Mouse (Mus musculus): ENCODE data around the gene Homer2.

Gene Homer2

GRCm38 (mm10) chr7:81698357-81698756, 9.0 kb downstream of the Homer2 start:
- no peak for DNase-seq (ENCODE audit: low read depth, low spot score)

GRCm38 (mm10) chr7:81697954-81698353, 9.4 kb downstream of the Homer2 start:
- no peak for DNase-seq (ENCODE audit: low read depth, low spot score)

- DNase-seq (ENCODE audit: low read depth, low spot score), result no peak
Measured at GRCm38 (mm10) chr7:81695763-81696533, 11.4 kb downstream of the Homer2 start.

- DNase-seq (ENCODE audit: low read depth, low spot score), result no peak
Measured at GRCm38 (mm10) chr7:81691067-81691466, 16.3 kb downstream of the Homer2 start.

GRCm38 (mm10) chr7:81689116-81689681, 18.1 kb downstream of the Homer2 start:
- DNase-seq (ENCODE audit: low read depth, low spot score), result no peak

- no peak for DNase-seq (ENCODE audit: low read depth, low spot score)
Measured at GRCm38 (mm10) chr7:81688378-81688777, 18.9 kb downstream of the Homer2 start.

- DNase-seq (ENCODE audit: low read depth, low spot score), result no peak
Measured at GRCm38 (mm10) chr7:81687684-81688316, 19.5 kb downstream of the Homer2 start.

- DNase-seq (ENCODE audit: low read depth, low spot score), result no peak
Measured at GRCm38 (mm10) chr7:81685375-81685774, 22.0 kb downstream of the Homer2 start.

- DNase-seq (ENCODE audit: low read depth, low spot score), result no peak
Measured at GRCm38 (mm10) chr7:81683779-81684422, 23.4 kb downstream of the Homer2 start.

GRCm38 (mm10) chr7:81681386-81681785, 25.9 kb downstream of the Homer2 start:
- DNase-seq (ENCODE audit: low read depth, low spot score), result no peak

- DNase-seq (ENCODE audit: low read depth, low spot score), result no peak
Measured at GRCm38 (mm10) chr7:81673359-81674013, 33.8 kb downstream of the Homer2 start.

GRCm38 (mm10) chr7:81672735-81673291, 34.5 kb downstream of the Homer2 start:
- DNase-seq (ENCODE audit: low read depth, low spot score), result no peak

GRCm38 (mm10) chr7:81667156-81667555, 40.2 kb downstream of the Homer2 start:
- DNase-seq (ENCODE audit: low read depth, low spot score), result no peak

- DNase-seq (ENCODE audit: low read depth, low spot score), result no peak
Measured at GRCm38 (mm10) chr7:81666585-81666984, 40.7 kb downstream of the Homer2 start.

GRCm38 (mm10) chr7:81663057-81663456, 44.3 kb downstream of the Homer2 start:
- DNase-seq (ENCODE audit: low read depth, low spot score), result no peak

- DNase-seq (ENCODE audit: low read depth, low spot score), result no peak
Measured at GRCm38 (mm10) chr7:81657631-81658347, 49.5 kb downstream of the Homer2 start.

- no peak for DNase-seq (ENCODE audit: low read depth, low spot score)
Measured at GRCm38 (mm10) chr7:81657055-81657454, 50.3 kb downstream of the Homer2 start.

GRCm38 (mm10) chr7:81656635-81657034, 50.7 kb downstream of the Homer2 start:
- no peak for DNase-seq (ENCODE audit: low read depth, low spot score)

GRCm38 (mm10) chr7:81654946-81655718, 52.2 kb downstream of the Homer2 start:
- no peak for DNase-seq (ENCODE audit: low read depth, low spot score)

- DNase-seq (ENCODE audit: low read depth, low spot score), result no peak
Measured at GRCm38 (mm10) chr7:81653988-81654387, 53.3 kb downstream of the Homer2 start.
